Mouse (Mus musculus) lung, adult 18-20 months (tissue): ENCODE results near the gene Dusp7.

Experiments
- DNase-seq, 2 experiments: peaks; one replicate each; pipeline ENCODE4 v3.0.0; 2022; ENCODE audit warnings: mixed read lengths in 2 of 2

Gene Dusp7

GRCm38 (mm10) chr9:106368112-106368717, at the start of gene Dusp7:
Dusp7 (plus strand) TSS chr9:106368632.
- peak; percentile 86 to 91 for DNase-seq

GRCm38 (mm10) chr9:106319095-106319494, 49.3 kb upstream of the Dusp7 start:
- DNase-seq, result no peak

- no peak for DNase-seq
Observed at GRCm38 (mm10) chr9:106322497-106322896, 45.9 kb upstream of the Dusp7 start.

GRCm38 (mm10) chr9:106326241-106326640, 42.2 kb upstream of the Dusp7 start:
- peak; percentile 88 to 90 for DNase-seq

GRCm38 (mm10) chr9:106327125-106327809, 41.2 kb upstream of the Dusp7 start:
- no peak for DNase-seq

GRCm38 (mm10) chr9:106328068-106328610, 40.3 kb upstream of the Dusp7 start:
- DNase-seq, result peak; percentile 87 to 88

GRCm38 (mm10) chr9:106328772-106329511, 39.5 kb upstream of the Dusp7 start:
- no peak for DNase-seq

- no peak for DNase-seq
Observed at GRCm38 (mm10) chr9:106332746-106333145, 35.7 kb upstream of the Dusp7 start.

GRCm38 (mm10) chr9:106337620-106338019, 30.8 kb upstream of the Dusp7 start:
- no peak for DNase-seq

GRCm38 (mm10) chr9:106338462-106339172, 29.8 kb upstream of the Dusp7 start:
- DNase-seq, result peak in 1 of 2 experiments; percentile 37

GRCm38 (mm10) chr9:106339173-106339558, 29.3 kb upstream of the Dusp7 start:
- DNase-seq, result no peak

- no peak for DNase-seq
Observed at GRCm38 (mm10) chr9:106339730-106340129, 28.7 kb upstream of the Dusp7 start.

- no peak for DNase-seq
Observed at GRCm38 (mm10) chr9:106340501-106341312, 27.7 kb upstream of the Dusp7 start.

- DNase-seq, result no peak
Observed at GRCm38 (mm10) chr9:106341313-106341686, 27.1 kb upstream of the Dusp7 start.

- no peak for DNase-seq
Observed at GRCm38 (mm10) chr9:106342573-106342972, 25.9 kb upstream of the Dusp7 start.

- peak; percentile 71 to 78 for DNase-seq
Observed at GRCm38 (mm10) chr9:106345167-106345566, 23.3 kb upstream of the Dusp7 start.

GRCm38 (mm10) chr9:106345630-106346029, 22.8 kb upstream of the Dusp7 start:
- DNase-seq, result no peak

GRCm38 (mm10) chr9:106348281-106348680, 20.2 kb upstream of the Dusp7 start:
- no peak for DNase-seq

- DNase-seq, result peak; percentile 59 to 70
Observed at GRCm38 (mm10) chr9:106349075-106349474, 19.4 kb upstream of the Dusp7 start.

- no peak for DNase-seq
Observed at GRCm38 (mm10) chr9:106351178-106351577, 17.3 kb upstream of the Dusp7 start.

GRCm38 (mm10) chr9:106353779-106354178, 14.7 kb upstream of the Dusp7 start:
- no peak for DNase-seq

GRCm38 (mm10) chr9:106354810-106355209, 13.6 kb upstream of the Dusp7 start:
- no peak for DNase-seq
